Mouse (Mus musculus): ENCODE data around the gene Agr3. TPM values are rescaled to one million over a fixed set of nuclear protein-coding genes. Genes with fewer than 3 reads are reported as not detected.

Gene Agr3
- total and polyA plus RNA-seq, 2 experiments from 2014 or later: not detected

DNA sequence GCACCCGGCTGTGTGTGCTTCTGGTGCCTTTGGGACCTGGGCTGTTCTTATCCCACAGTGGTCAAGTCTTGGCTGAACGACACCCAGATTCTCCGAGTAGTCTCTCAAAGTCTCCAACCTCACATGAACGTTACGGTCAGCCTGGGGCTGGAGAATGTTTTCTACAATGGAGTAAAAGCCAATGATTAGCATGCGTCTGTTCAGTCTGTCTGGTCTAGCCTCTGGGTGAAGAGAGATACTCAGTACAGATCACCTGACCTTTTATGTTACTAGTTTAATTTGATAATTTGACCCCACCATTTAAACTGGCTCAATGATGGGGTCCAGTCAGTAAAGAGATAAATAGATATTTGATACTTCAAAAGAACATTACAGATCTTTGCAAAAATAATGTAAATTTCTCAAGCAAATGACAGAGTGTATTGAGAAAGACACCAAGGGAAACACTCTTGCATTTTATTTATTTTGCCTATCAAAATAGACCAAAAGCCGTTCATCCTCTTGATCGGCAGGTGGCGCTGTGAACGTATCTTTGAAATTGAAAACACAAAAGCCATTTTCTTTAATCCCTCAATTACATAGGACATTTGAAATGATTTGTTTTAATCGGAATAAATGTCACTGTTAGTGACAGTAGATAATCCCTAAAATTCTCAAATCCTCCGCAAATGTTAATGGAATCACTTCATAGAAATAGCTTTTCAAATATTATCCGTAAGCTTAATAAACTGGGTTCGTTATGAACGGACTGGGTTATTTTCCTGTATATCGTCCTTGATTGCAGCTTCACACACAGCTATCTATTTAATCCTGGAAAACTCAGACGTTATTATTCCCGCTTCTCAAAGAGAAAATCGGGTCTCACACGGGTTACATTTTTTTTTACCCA is 29.3 kb upstream of the Agr3 start:
- ATAC-seq (ENCODE audit: low FRiP score) (peak; percentile 47; the same call in 1 of the 2 replicates), DNase-seq (ENCODE audit: low spot score) (peak; percentile 90)
- Histone ChIP-seq H3K27me3 (ENCODE audit: insufficient read depth, low read length) (no peaks in the 10 kb centered on the region), H3K36me3 (ENCODE audit: insufficient read depth, low read length) (no peaks in the 10 kb centered on the region), H3K27ac (ENCODE audit: low read depth, low read length) (peak overlapping the region; percentile 6; the same call in 1 of the 2 replicates), H3K4me1 (ENCODE audit: insufficient read depth, low read length) (no peaks in the 10 kb centered on the region), H3K9me3 (ENCODE audit: low read length) (no peaks in the 10 kb centered on the region), H3K4me2 (ENCODE audit: low read depth, low read length, poor library complexity, severe bottlenecking) (peak overlapping the region; percentile 50), H3K9ac (replicated peaks; ENCODE audit: low read length, poor library complexity, severe bottlenecking) (no peak overlapping the region; the same call in 1 of the 2 replicates), H3K4me3 (ENCODE audit: low read depth, low read length) (peak overlapping the region; percentile 37)
- peak; percentile 93 for TF ChIP-seq CTCF (IDR thresholded peaks at IDR 0.05)
- WGBS: 13% methylated on average over 20 of the region's 20 CpGs

DNA sequence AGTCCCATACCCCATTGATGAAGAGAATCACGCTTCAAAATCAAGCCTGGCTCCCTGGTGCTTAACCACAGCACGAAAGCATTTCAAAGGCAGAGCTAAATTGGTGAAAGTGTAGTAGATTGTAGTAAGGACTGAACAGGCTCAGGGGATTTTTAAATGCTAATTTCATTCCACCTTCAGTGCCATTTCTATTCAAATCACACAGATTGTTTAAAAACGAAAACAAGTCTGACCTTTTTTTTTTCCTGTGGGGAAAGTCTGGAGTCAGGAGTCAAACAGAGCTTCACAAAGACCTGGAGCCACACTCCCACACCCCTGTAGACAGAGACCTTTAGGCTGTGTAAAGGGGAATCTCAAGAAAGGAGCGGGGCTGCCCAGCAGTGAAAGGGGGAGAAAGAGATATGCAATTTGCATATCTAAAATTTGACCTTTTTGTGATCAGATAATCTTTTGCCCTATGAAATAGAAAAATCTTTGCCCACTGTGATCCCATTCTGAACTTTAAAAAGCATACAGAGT is 28.6 kb upstream of the Agr3 start:
- Histone ChIP-seq H3K9me3 (ENCODE audit: low read length) (no peaks in the 10 kb centered on the region), H3K9ac (replicated peaks; ENCODE audit: low read length, poor library complexity, severe bottlenecking) (no peak overlapping the region; the same call in 1 of the 2 replicates), H3K27me3 (ENCODE audit: insufficient read depth, low read length) (no peaks in the 10 kb centered on the region), H3K4me3 (ENCODE audit: low read depth, low read length) (peak overlapping the region; percentile 37), H3K4me1 (ENCODE audit: insufficient read depth, low read length) (no peaks in the 10 kb centered on the region), H3K4me2 (ENCODE audit: low read depth, low read length, poor library complexity, severe bottlenecking) (peak overlapping the region; percentile 50), H3K36me3 (ENCODE audit: insufficient read depth, low read length) (no peaks in the 10 kb centered on the region), H3K27ac (ENCODE audit: low read depth, low read length) (peak overlapping the region; percentile 6; the same call in 1 of the 2 replicates)
- ATAC-seq (ENCODE audit: low FRiP score) (no peak; the same call in 1 of the 2 replicates), DNase-seq (ENCODE audit: low spot score) (no peak)
- WGBS: under 1% methylated on average over 4 of the region's 4 CpGs
- no peak for TF ChIP-seq CTCF (IDR thresholded peaks at IDR 0.05)

DNA sequence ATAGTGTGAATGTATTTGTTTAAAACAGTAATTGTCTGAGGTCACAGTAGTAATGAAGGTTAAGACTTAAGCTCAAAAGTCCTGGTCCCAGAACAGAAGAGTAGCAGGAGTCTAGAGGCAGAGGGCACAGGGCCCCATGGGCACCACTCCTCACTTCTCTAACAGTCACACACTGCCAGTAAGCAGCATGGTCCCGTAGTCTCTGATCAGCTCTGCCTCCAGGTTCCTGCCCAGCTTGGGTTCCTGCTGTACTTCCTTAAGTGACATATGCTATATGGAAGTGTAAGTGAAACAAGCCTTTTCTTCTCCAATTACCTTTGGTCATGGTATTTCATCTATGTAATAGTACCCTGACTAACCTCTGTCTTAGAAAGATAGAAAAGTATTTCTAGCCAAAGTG is 14.8 kb upstream of the Agr3 start:
- H3K4me1 ChIP-seq (ENCODE audit: insufficient read depth, low read length): no peaks in the 10 kb centered on the region
- no peak for TF ChIP-seq CTCF (IDR thresholded peaks at IDR 0.05)
- H3K4me2 ChIP-seq (ENCODE audit: low read depth, low read length, poor library complexity, severe bottlenecking): no peak overlapping the region
- no peaks in the 10 kb centered on the region for H3K27me3 ChIP-seq (ENCODE audit: insufficient read depth, low read length)
- H3K9ac ChIP-seq (replicated peaks; ENCODE audit: low read length, poor library complexity, severe bottlenecking): no peak overlapping the region
- H3K4me3 ChIP-seq (ENCODE audit: low read depth, low read length): no peak overlapping the region
- 84% methylated on average over 1 of the region's 1 CpGs for WGBS
- DNase-seq (ENCODE audit: low spot score) (no peak), ATAC-seq (ENCODE audit: low FRiP score) (no peak)
- H3K9me3 ChIP-seq (ENCODE audit: low read length): no peaks in the 10 kb centered on the region
- H3K27ac ChIP-seq (ENCODE audit: low read depth, low read length): no peak overlapping the region
- no peaks in the 10 kb centered on the region for H3K36me3 ChIP-seq (ENCODE audit: insufficient read depth, low read length)

GRCm38 (mm10) chr12:35915813-35916212 is 9.6 kb upstream of the Agr3 start:
- no peak for TF ChIP-seq CTCF (IDR thresholded peaks at IDR 0.05)
- Histone ChIP-seq H3K36me3 (ENCODE audit: insufficient read depth, low read length) (no peaks in the 10 kb centered on the region), H3K4me1 (ENCODE audit: insufficient read depth, low read length) (no peaks in the 10 kb centered on the region), H3K9me3 (ENCODE audit: low read length) (no peaks in the 10 kb centered on the region), H3K4me2 (ENCODE audit: low read depth, low read length, poor library complexity, severe bottlenecking) (no peak overlapping the region), H3K9ac (replicated peaks; ENCODE audit: low read length, poor library complexity, severe bottlenecking) (no peak overlapping the region), H3K27ac (ENCODE audit: low read depth, low read length) (no peak overlapping the region), H3K27me3 (ENCODE audit: insufficient read depth, low read length) (no peaks in the 10 kb centered on the region), H3K4me3 (ENCODE audit: low read depth, low read length) (no peak overlapping the region)
- no peak for DNase-seq (ENCODE audit: low spot score)
- no peak for ATAC-seq (ENCODE audit: low FRiP score)

- WGBS: 22% methylated on average over 1 of the region's 1 CpGs
- Histone ChIP-seq H3K27me3 (ENCODE audit: insufficient read depth, low read length) (no peaks in the 10 kb centered on the region), H3K9ac (replicated peaks; ENCODE audit: low read length, poor library complexity, severe bottlenecking) (no peak overlapping the region), H3K4me2 (ENCODE audit: low read depth, low read length, poor library complexity, severe bottlenecking) (no peak overlapping the region), H3K4me3 (ENCODE audit: low read depth, low read length) (no peak overlapping the region), H3K27ac (ENCODE audit: low read depth, low read length) (no peak overlapping the region), H3K9me3 (ENCODE audit: low read length) (no peaks in the 10 kb centered on the region), H3K36me3 (ENCODE audit: insufficient read depth, low read length) (no peaks in the 10 kb centered on the region), H3K4me1 (ENCODE audit: insufficient read depth, low read length) (no peaks in the 10 kb centered on the region)
- TF ChIP-seq CTCF (IDR thresholded peaks at IDR 0.05): no peak
- ATAC-seq (ENCODE audit: low FRiP score) (0 out of 2 replicates have a peak, but pooled peaks have one; percentile 31), DNase-seq (ENCODE audit: low spot score) (peak; percentile 41)
Observed at GRCm38 (mm10) chr12:35916467-35916866, 9.0 kb upstream of the Agr3 start.

- DNase-seq (ENCODE audit: low spot score) (peak; percentile 73), ATAC-seq (ENCODE audit: low FRiP score) (no peak)
- no peak for TF ChIP-seq CTCF (IDR thresholded peaks at IDR 0.05)
- 73% methylated on average over 1 of the region's 1 CpGs for WGBS
- Histone ChIP-seq H3K27ac (ENCODE audit: low read depth, low read length) (no peak overlapping the region), H3K9me3 (ENCODE audit: low read length) (no peaks in the 10 kb centered on the region), H3K36me3 (ENCODE audit: insufficient read depth, low read length) (no peaks in the 10 kb centered on the region), H3K4me3 (ENCODE audit: low read depth, low read length) (no peak overlapping the region), H3K27me3 (ENCODE audit: insufficient read depth, low read length) (no peaks in the 10 kb centered on the region), H3K4me1 (ENCODE audit: insufficient read depth, low read length) (no peaks in the 10 kb centered on the region), H3K9ac (replicated peaks; ENCODE audit: low read length, poor library complexity, severe bottlenecking) (no peak overlapping the region), H3K4me2 (ENCODE audit: low read depth, low read length, poor library complexity, severe bottlenecking) (no peak overlapping the region)
Observed at GRCm38 (mm10) chr12:35918031-35918430, 7.4 kb upstream of the Agr3 start.
